Mouse (Mus musculus) intestine, embryonic 14.5 days (tissue): ENCODE measurements around the gene Gm17651. TPM values are rescaled to one million over a fixed set of nuclear protein-coding genes. Genes with fewer than 3 reads are reported as not detected.

Experiments
- ATAC-seq: fragments of 200-750 bp; cut with Nextera tagmentation; replicated peaks from 2 replicates; pipeline ENCODE4 v1.8.0; 2017; ENCODE audit warnings: low read depth, moderate number of reproducible peaks, moderate TSS enrichment, moderate library complexity; ENCODE audit not compliant: low FRiP score, low TSS enrichment
- DNase-seq: peaks from one replicate; pipeline ENCODE4 v3.0.0-alpha.2; 2018; ENCODE audit warnings: low spot score
- H3K27ac ChIP-seq: fragments of 300-500 bp; sonication (generic); 2 replicates; pipeline ENCODE4 v1.5.1; 2014; ENCODE audit warnings: low read depth, mild to moderate bottlenecking, control low read depth
- H3K27me3 ChIP-seq: fragments of 300-500 bp; sonication (generic); replicated peaks from 2 replicates; pipeline ENCODE4 v1.6.1; 2014; ENCODE audit warnings: low read length, control low read depth; ENCODE audit not compliant: control insufficient read depth, insufficient read depth
- H3K36me3 ChIP-seq: fragments of 300-500 bp; sonication (generic); 2 replicates; pipeline ENCODE4 v1.6.1; 2014; ENCODE audit warnings: low read length, control low read depth; ENCODE audit not compliant: control insufficient read depth, insufficient read depth
- H3K4me1 ChIP-seq: fragments of 300-500 bp; sonication (generic); replicated peaks from 2 replicates; pipeline ENCODE4 v1.6.1; 2014; ENCODE audit warnings: low read length, control low read depth, mixed read lengths; ENCODE audit not compliant: control insufficient read depth, insufficient read depth
- H3K4me2 ChIP-seq: fragments of 300-500 bp; sonication (generic); 2 replicates; pipeline ENCODE4 v1.6.1; 2014; ENCODE audit warnings: low read length
- H3K4me3 ChIP-seq: fragments of 300-500 bp; sonication (generic); 2 replicates; pipeline ENCODE4 v1.5.1; 2014; ENCODE audit warnings: low read depth, low read length, control low read depth, mixed read lengths
- H3K9ac ChIP-seq: fragments of 300-500 bp; sonication (generic); 2 replicates; pipeline ENCODE4 v1.6.1; 2014; ENCODE audit warnings: mild to moderate bottlenecking, low read length
- H3K9me3 ChIP-seq: fragments of 300-500 bp; sonication (generic); 2 replicates; pipeline ENCODE4 v1.6.1; 2016; ENCODE audit warnings: low read length, control low read depth; ENCODE audit not compliant: control insufficient read depth
- WGBS: fragments of 180-500 bp; shearing (Covaris S2); extraction: QIAGEN DNeasy Blood & Tissue Kit; methylation state at CpG from one replicate; pipeline ENCODE4 v1.1.7; 2014; 5-methylcytosine and 5-hydroxymethylcytosine counted together
- polyA plus RNA-seq: library from polyadenylated mRNA; unstranded; fragments of >200 nt; fragmentation: Nextera tagmentation; extraction: Ambion mirVana; gene quantifications from 2 replicates; pipeline ENCODE4 v1.2.1, GENCODE M21; 2014

The Gm17651 gene
- polyA plus RNA-seq, 1 experiment from 2014 or later: not detected

GRCm38 (mm10) chr3:97651604-97652003 lies 22.9 kb downstream of the Gm17651 start:
- H3K36me3 ChIP-seq: no peaks in the 10 kb centered on the region
- WGBS: 81% methylated on average over 10 of the region's 10 CpGs

GRCm38 (mm10) chr3:97649469-97649868 lies 25.0 kb downstream of the Gm17651 start:
- H3K4me2 ChIP-seq: no peak overlapping the region
- no peak for ATAC-seq
- no peaks in the 10 kb centered on the region for H3K9me3 ChIP-seq
- WGBS: 81% methylated on average over 6 of the region's 6 CpGs
- H3K27me3 ChIP-seq: no peaks in the 10 kb centered on the region
- no peak for DNase-seq
- no peak overlapping the region for H3K27ac ChIP-seq
- H3K9ac ChIP-seq: no peak overlapping the region
- no peaks in the 10 kb centered on the region for H3K36me3 ChIP-seq
- H3K4me1 ChIP-seq: peaks cover 3% of the 10 kb centered on the region; the same call in 1 of the 2 replicates
- H3K4me3 ChIP-seq: no peak overlapping the region

More at GRCm38 (mm10) chr3:97651604-97652003, 22.9 kb downstream of the Gm17651 start:
- H3K9ac ChIP-seq: no peak overlapping the region
- H3K4me2 ChIP-seq: no peak overlapping the region
- ATAC-seq (no peak), DNase-seq (no peak)
- 0 out of 2 replicates have a peak, but pooled peaks cover 3% of the 10 kb centered on the region for H3K9me3 ChIP-seq
- peaks cover 3% of the 10 kb centered on the region; the same call in 1 of the 2 replicates for H3K4me1 ChIP-seq
- H3K27me3 ChIP-seq: no peaks in the 10 kb centered on the region
- H3K27ac ChIP-seq: no peak overlapping the region
- no peak overlapping the region for H3K4me3 ChIP-seq

DNA sequence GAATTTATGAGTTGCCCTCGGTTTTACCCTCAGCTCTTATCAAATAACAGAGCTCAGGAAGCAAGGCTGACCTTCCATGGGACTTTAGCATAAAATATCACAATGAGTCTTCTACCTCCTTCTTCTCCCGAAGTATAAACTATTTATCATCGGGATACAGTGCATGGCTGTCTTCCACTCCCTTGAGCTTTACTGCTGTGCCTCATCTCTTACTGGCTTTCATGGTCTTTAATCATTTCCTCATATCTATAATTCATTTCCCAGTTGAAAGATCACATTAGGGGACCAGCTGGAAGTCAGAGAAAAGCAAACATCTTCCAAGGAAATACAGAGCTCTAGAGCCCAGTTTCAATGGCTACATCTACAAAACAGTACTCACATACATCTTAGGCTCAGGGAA lies 25.5 kb downstream of the Gm17651 start:
- no peak overlapping the region for H3K4me2 ChIP-seq
- no peak for DNase-seq
- H3K9ac ChIP-seq: no peak overlapping the region
- H3K4me3 ChIP-seq: no peak overlapping the region
- ATAC-seq: no peak
- 66% methylated on average over 3 of the region's 3 CpGs for WGBS
- H3K4me1 ChIP-seq: peaks cover 3% of the 10 kb centered on the region; the same call in 1 of the 2 replicates
- H3K27me3 ChIP-seq: no peaks in the 10 kb centered on the region
- no peak overlapping the region for H3K27ac ChIP-seq
- no peaks in the 10 kb centered on the region for H3K9me3 ChIP-seq
- H3K36me3 ChIP-seq: no peaks in the 10 kb centered on the region

DNA sequence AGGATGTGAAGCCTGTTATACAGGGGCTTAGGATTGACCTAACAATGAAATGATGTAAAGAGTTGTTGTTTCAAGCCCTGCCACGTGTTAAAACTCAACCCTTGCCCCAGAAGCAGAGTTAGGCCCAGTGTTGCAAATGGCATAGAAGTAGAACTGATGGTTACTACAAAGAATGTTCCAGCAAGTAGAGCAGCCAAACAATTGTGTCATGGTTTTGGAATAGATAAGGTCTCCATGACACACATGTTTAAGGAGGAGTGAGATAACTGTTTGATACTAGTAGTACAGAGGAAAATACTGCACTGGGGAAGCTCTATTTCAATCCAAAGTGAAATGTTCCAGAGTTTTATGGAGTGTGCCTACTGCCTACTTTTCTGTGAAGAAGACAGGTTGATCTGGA lies 26.0 kb downstream of the Gm17651 start:
- H3K9me3 ChIP-seq: no peaks in the 10 kb centered on the region
- H3K36me3 ChIP-seq: no peaks in the 10 kb centered on the region
- H3K27ac ChIP-seq: no peak overlapping the region
- DNase-seq (no peak), ATAC-seq (no peak)
- H3K9ac ChIP-seq: no peak overlapping the region
- no peak overlapping the region for H3K4me3 ChIP-seq
- WGBS: 39% methylated on average over 1 of the region's 1 CpGs
- peaks cover 3% of the 10 kb centered on the region; the same call in 1 of the 2 replicates for H3K4me1 ChIP-seq
- H3K27me3 ChIP-seq: no peaks in the 10 kb centered on the region
- H3K4me2 ChIP-seq: no peak overlapping the region

GRCm38 (mm10) chr3:97642001-97642400 lies 32.5 kb downstream of the Gm17651 start:
- no peak overlapping the region for H3K9ac ChIP-seq
- 87% methylated on average over 9 of the region's 9 CpGs for WGBS
- H3K36me3 ChIP-seq: no peaks in the 10 kb centered on the region
- H3K4me1 ChIP-seq: no peaks in the 10 kb centered on the region
- no peaks in the 10 kb centered on the region for H3K9me3 ChIP-seq
- H3K4me3 ChIP-seq: no peak overlapping the region
- H3K4me2 ChIP-seq: no peak overlapping the region
- H3K27me3 ChIP-seq: no peaks in the 10 kb centered on the region
- no peak overlapping the region for H3K27ac ChIP-seq
- DNase-seq: no peak
- ATAC-seq: no peak

GRCm38 (mm10) chr3:97641396-97641795 lies 33.1 kb downstream of the Gm17651 start:
- Histone ChIP-seq H3K27me3 (no peaks in the 10 kb centered on the region), H3K9me3 (no peaks in the 10 kb centered on the region), H3K4me2 (no peak overlapping the region), H3K4me3 (no peak overlapping the region), H3K4me1 (no peaks in the 10 kb centered on the region), H3K36me3 (no peaks in the 10 kb centered on the region), H3K9ac (no peak overlapping the region), H3K27ac (no peak overlapping the region)
- DNase-seq (no peak), ATAC-seq (no peak)
- WGBS: 90% methylated on average over 4 of the region's 4 CpGs

- ATAC-seq (no peak), DNase-seq (no peak)
- H3K4me1 ChIP-seq: 0 out of 2 replicates have a peak, but pooled peaks cover 4% of the 10 kb centered on the region
- no peak overlapping the region for H3K27ac ChIP-seq
- no peaks in the 10 kb centered on the region for H3K9me3 ChIP-seq
- no peaks in the 10 kb centered on the region for H3K27me3 ChIP-seq
- 59% methylated on average over 3 of the region's 3 CpGs for WGBS
- H3K4me2 ChIP-seq: no peak overlapping the region
- H3K36me3 ChIP-seq: no peaks in the 10 kb centered on the region
- no peak overlapping the region for H3K9ac ChIP-seq
- no peak overlapping the region for H3K4me3 ChIP-seq
Observed at GRCm38 (mm10) chr3:97634288-97634761, 40.2 kb downstream of the Gm17651 start.

DNA sequence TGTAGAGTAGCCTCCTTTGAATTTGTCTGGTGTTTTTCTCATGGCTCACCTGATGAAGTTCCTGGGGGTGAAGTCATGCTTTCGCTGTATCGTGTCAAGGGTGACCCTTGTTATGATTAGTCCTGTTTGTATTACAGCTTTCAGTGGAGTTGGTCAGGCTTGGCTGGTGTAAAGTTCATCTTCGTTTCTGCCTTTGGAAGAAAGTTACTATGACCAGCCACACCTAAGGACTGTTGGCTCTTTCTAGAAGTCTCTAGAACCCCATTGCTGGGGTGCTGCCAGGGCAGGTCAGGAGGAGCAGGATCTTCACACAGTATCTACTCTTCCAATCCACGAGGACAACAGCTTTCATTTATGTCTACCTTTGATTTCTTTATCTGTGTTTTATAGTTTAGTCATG lies 41.0 kb downstream of the Gm17651 start:
- H3K4me2 ChIP-seq: no peak overlapping the region
- DNase-seq (no peak), ATAC-seq (no peak)
- no peak overlapping the region for H3K4me3 ChIP-seq
- H3K4me1 ChIP-seq: 0 out of 2 replicates have a peak, but pooled peaks cover 4% of the 10 kb centered on the region
- H3K9me3 ChIP-seq: no peaks in the 10 kb centered on the region
- no peak overlapping the region for H3K9ac ChIP-seq
- H3K27ac ChIP-seq: no peak overlapping the region
- no peaks in the 10 kb centered on the region for H3K27me3 ChIP-seq
- H3K36me3 ChIP-seq: no peaks in the 10 kb centered on the region
- WGBS: 74% methylated on average over 4 of the region's 4 CpGs

- DNase-seq (no peak), ATAC-seq (no peak)
- Histone ChIP-seq H3K4me1 (peaks cover 4% of the 10 kb centered on the region; the same call in 1 of the 2 replicates), H3K9me3 (no peaks in the 10 kb centered on the region), H3K4me3 (no peak overlapping the region), H3K36me3 (no peaks in the 10 kb centered on the region), H3K27me3 (no peaks in the 10 kb centered on the region), H3K27ac (no peak overlapping the region), H3K4me2 (no peak overlapping the region), H3K9ac (no peak overlapping the region)
- 82% methylated on average over 8 of the region's 8 CpGs for WGBS
Observed at GRCm38 (mm10) chr3:97631258-97631860, 43.1 kb downstream of the Gm17651 start.
